Mouse (Mus musculus) ES-E14 (cell line): ENCODE measurements around the gene Pias4. TPM values are rescaled to one million over a fixed set of nuclear protein-coding genes. Genes with fewer than 3 reads are reported as not detected.

Source experiments
- DNase-seq: peaks from one replicate; pipeline ENCODE4 v3.0.0-alpha.2; 2013; ENCODE audit warnings: low read depth, low spot score
- H3K27ac ChIP-seq: 2 replicates; pipeline ENCODE4 v1.5.1; 2012; ENCODE audit warnings: low read depth, mild to moderate bottlenecking, low read length, moderate library complexity, mixed read lengths; ENCODE audit not compliant: poor library complexity, insufficient read depth, severe bottlenecking
- H3K36me3 ChIP-seq: 2 replicates; pipeline ENCODE4 v1.6.1; 2012; ENCODE audit warnings: mild to moderate bottlenecking, low read length, moderate library complexity, mixed read lengths; ENCODE audit not compliant: control insufficient read depth, poor library complexity, insufficient read depth, severe bottlenecking
- H3K4me1 ChIP-seq, 2 experiments: fragments of 150-350 bp in 1 of 2; sonication (generic) in 1 of 2; 2 replicates each; pipeline ENCODE4 v1.6.1; 2012; ENCODE audit warnings: low read length in 2 of 2, mild to moderate bottlenecking in 1 of 2, mixed read lengths in 1 of 2; ENCODE audit not compliant: control insufficient read depth in 2 of 2, insufficient read depth in 2 of 2, poor library complexity in 1 of 2
- H3K4me3 ChIP-seq, 2 experiments: fragments of 150-350 bp in 1 of 2; sonication (generic) in 1 of 2; 2 replicates each; pipeline ENCODE4 v1.5.1; 2012; ENCODE audit warnings: low read length in 2 of 2, low read depth in 1 of 2, mild to moderate bottlenecking in 1 of 2, mixed read lengths in 1 of 2; ENCODE audit not compliant: insufficient read depth in 1 of 2, poor library complexity in 1 of 2, severe bottlenecking in 1 of 2
- H3K9ac ChIP-seq: 2 replicates; pipeline ENCODE4 v1.6.1; 2012; ENCODE audit warnings: low read depth, mild to moderate bottlenecking, low read length, mixed read lengths; ENCODE audit not compliant: poor library complexity, insufficient read depth, severe bottlenecking
- H3K9me3 ChIP-seq: fragments of 150-350 bp; sonication (generic); 2 replicates; pipeline ENCODE4 v1.6.1; 2012; ENCODE audit warnings: low read depth, mild to moderate bottlenecking, low read length; ENCODE audit not compliant: control insufficient read depth, insufficient read depth
- CHD2 ChIP-seq: IDR thresholded peaks from 2 replicates; pipeline ENCODE4 v1.6.1; 2014; ENCODE audit warnings: mild to moderate bottlenecking, low read depth, low read length, inconsistent platforms
- HCFC1 ChIP-seq: IDR thresholded peaks from 2 replicates; pipeline ENCODE4 v1.6.1; 2012; ENCODE audit warnings: low read length, inconsistent platforms, borderline replicate concordance; ENCODE audit not compliant: insufficient read depth
- MAFK ChIP-seq: IDR thresholded peaks from 2 replicates; pipeline ENCODE4 v1.6.1; 2014; ENCODE audit warnings: mild to moderate bottlenecking, low read depth, low read length, inconsistent platforms; ENCODE audit not compliant: insufficient read depth
- ZC3H11A ChIP-seq: IDR thresholded peaks from 2 replicates; pipeline ENCODE4 v1.6.1; 2012; ENCODE audit warnings: low read depth, mild to moderate bottlenecking, inconsistent platforms, low read length, borderline replicate concordance
- ZNF384 ChIP-seq: IDR thresholded peaks from 2 replicates; pipeline ENCODE4 v1.6.1; 2012; ENCODE audit warnings: low read depth, low read length, inconsistent platforms
- in situ Hi-C, 2 experiments: fragments of 600-800 bp; cut with MboI; formaldehyde crosslinking; loops; one replicate each; pipeline ENCODE4 v1.15.1; 2025; ENCODE audit warnings: low sequenced_read_pairs in 2 of 2, inconsistent platforms in 1 of 2; ENCODE audit not compliant: unreplicated experiment in 2 of 2
- total RNA-seq: library from RNA; depleted of rRNA; stranded (reverse); fragments of 300-350 nt; gene quantifications from 2 replicates; pipeline ENCODE4 v1.2.3, GENCODE M21; 2012

The Pias4 gene
- total RNA-seq, 1 experiment: 37.8 TPM

- DNase-seq: no peak
- in situ Hi-C loops: no loop called here
These were observed 336 bp upstream of the Pias4 start for GRCm38 (mm10) chr10:81168087-81168431.

GRCm38 (mm10) chr10:81165118-81165517 lies 2.6 kb downstream of the Pias4 start:
- in situ Hi-C loops: no loop called here
- H3K4me1 ChIP-seq: peaks cover 5 to 14% of the 10 kb centered on the region in 2 experiments; a peak in 3 of 4 replicates
- DNase-seq: no peak
- no peak overlapping the region for H3K4me3 ChIP-seq
- H3K9me3 ChIP-seq: no peaks in the 10 kb centered on the region
- no peak overlapping the region for H3K27ac ChIP-seq
- peaks cover 25% of the 10 kb centered on the region for H3K36me3 ChIP-seq
- TF ChIP-seq ZNF384 (no peak), HCFC1 (no peak), ZC3H11A (no peak), CHD2 (no peak), MAFK (no peak)
- H3K9ac ChIP-seq: no peak overlapping the region

More at GRCm38 (mm10) chr10:81168087-81168431, 336 bp upstream of the Pias4 start:
- Histone ChIP-seq H3K9me3 (no peaks in the 10 kb centered on the region), H3K4me3 (peak overlapping the region; percentile 53 to 81), H3K9ac (peak overlapping the region; percentile 46; the same call in 1 of the 2 replicates), H3K27ac (peak overlapping the region; percentile 37; the same call in 1 of the 2 replicates), H3K36me3 (peaks cover 7% of the 10 kb centered on the region; the same call in 1 of the 2 replicates), H3K4me1 (peaks cover 5 to 7% of the 10 kb centered on the region in 2 experiments; a peak in 3 of 4 replicates)
- TF ChIP-seq CHD2: no peak
- no peak for TF ChIP-seq ZC3H11A
- no peak for TF ChIP-seq HCFC1
- no peak for TF ChIP-seq ZNF384
- TF ChIP-seq MAFK: no peak

DNA sequence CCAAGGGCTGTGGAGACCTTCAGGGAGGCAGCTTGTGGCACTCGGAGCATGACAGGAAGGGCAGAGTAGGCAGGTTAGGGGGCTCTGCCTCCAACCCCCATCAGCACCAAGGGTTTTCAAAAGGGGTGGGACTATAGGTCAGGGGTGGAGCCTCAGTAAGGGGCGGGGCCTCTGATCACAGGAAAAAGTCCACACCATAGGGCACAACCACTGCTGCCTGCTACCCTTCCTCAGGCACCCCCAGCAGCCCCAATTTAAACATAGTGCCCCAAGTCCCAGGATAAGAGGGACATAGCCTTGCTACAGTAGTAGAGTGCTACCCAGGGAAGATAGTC lies 5.4 kb downstream of the Pias4 start:
- Histone ChIP-seq H3K9me3 (no peaks in the 10 kb centered on the region), H3K27ac (no peak overlapping the region), H3K4me1 (peaks cover 2 to 15% of the 10 kb centered on the region in 2 experiments; a peak in 2 of 4 replicates), H3K36me3 (peaks cover 46% of the 10 kb centered on the region), H3K4me3 (no peak overlapping the region), H3K9ac (no peak overlapping the region)
- DNase-seq: no peak
- in situ Hi-C loops: no loop called here
- TF ChIP-seq HCFC1 (no peak), ZC3H11A (no peak), ZNF384 (no peak), MAFK (no peak), CHD2 (no peak)

GRCm38 (mm10) chr10:81161602-81162317 lies 6.0 kb downstream of the Pias4 start:
- TF ChIP-seq MAFK: no peak
- TF ChIP-seq ZNF384: no peak
- TF ChIP-seq HCFC1: no peak
- no peak for TF ChIP-seq ZC3H11A
- TF ChIP-seq CHD2: no peak
- Histone ChIP-seq H3K27ac (no peak overlapping the region), H3K4me1 (peaks cover 2 to 13% of the 10 kb centered on the region in 2 experiments; a peak in 2 of 4 replicates), H3K9ac (no peak overlapping the region), H3K36me3 (peaks cover 50% of the 10 kb centered on the region), H3K9me3 (no peaks in the 10 kb centered on the region), H3K4me3 (no peak overlapping the region)
- no peak for DNase-seq
- in situ Hi-C loops: no loop called here
